In the genomic region with DNA sequence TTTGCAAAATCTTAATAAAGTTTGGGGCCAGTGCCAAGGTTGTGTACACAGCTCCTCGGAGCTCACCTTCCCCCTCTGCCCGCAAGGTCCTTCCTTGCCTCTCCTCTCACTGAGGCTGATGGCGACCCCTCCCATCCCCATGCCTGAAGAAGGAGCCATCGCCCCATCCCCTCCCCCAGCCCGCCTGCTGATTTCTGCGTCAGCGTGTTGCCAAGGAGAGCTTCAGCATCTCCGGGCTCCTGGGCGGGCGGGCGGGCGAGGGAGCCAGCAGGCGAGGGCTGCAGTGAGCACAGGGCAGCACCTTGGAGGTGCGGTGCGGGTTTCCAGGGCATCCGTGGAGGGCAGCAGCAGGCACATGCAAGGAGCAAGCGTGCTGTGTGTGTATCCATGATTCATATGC, we compare ENCODE assay signal across 8 mouse cellular contexts. TPM values are rescaled to one million over a fixed set of nuclear protein-coding genes. Genes with fewer than 3 reads are reported as not detected.
DNase-seq lines count a peak whose midpoint lies in the region; ATAC-seq and TF ChIP-seq lines count a peak whose summit lies in the region.

No protein-coding gene starts in this region.

- no peaks in the 10 kb centered on the region for H3K27me3 ChIP-seq in forebrain, embryonic 11.5 days (ENCODE audit: control insufficient read depth, insufficient read depth, low read length)
- H3K27me3 ChIP-seq in thymus, adult 2 months (ENCODE audit: control insufficient read depth, insufficient read depth, low read length): no peaks in the 10 kb centered on the region

- H3K36me3 ChIP-seq in forebrain, embryonic 11.5 days (ENCODE audit: control insufficient read depth, insufficient read depth, low read length): peaks cover 4% of the 10 kb centered on the region; the same call in 1 of the 2 replicates
- H3K36me3 ChIP-seq in thymus, adult 2 months (ENCODE audit: control insufficient read depth, insufficient read depth, low read length): no peaks in the 10 kb centered on the region

- H3K4me2 ChIP-seq in forebrain, embryonic 11.5 days (ENCODE audit: low read depth, low read length, severe bottlenecking): peak overlapping the region; percentile 49

- no peak for TF ChIP-seq POLR2A in thymus, adult 2 months (IDR thresholded peaks at IDR 0.05; ENCODE audit: control insufficient read depth, extremely low read depth, insufficient read depth, low read length, poor library complexity)

- ATAC-seq in forebrain, embryonic 11.5 days (replicated peaks; ENCODE audit: low FRiP score): peak; percentile 63

- H3K9ac ChIP-seq in forebrain, embryonic 11.5 days (ENCODE audit: low read length): peak overlapping the region; percentile 36

- no peak for TF ChIP-seq CTCF in thymus, adult 2 months (IDR thresholded peaks at IDR 0.05; ENCODE audit: borderline replicate concordance, control insufficient read depth, extremely low read depth, insufficient read depth, low read length, poor library complexity)

- intact Hi-C loops in left cerebral cortex, postnatal 25 days (cut with DNase I): no loop called here

- H3K4me3 ChIP-seq in forebrain, embryonic 11.5 days (ENCODE audit: low read depth, low read length): peak overlapping the region; percentile 16; the same call in 1 of the 2 replicates
- no peak overlapping the region for H3K4me3 ChIP-seq in thymus, adult 2 months (ENCODE audit: control insufficient read depth, insufficient read depth, low read length)

- peak; percentile 43 to 60 for DNase-seq in cerebellum, postnatal 14 days
- DNase-seq in cerebellum, adult 11-12 months: no peak
- peak; percentile 42 for DNase-seq in ES-CJ7 (ENCODE audit: low read depth, low spot score)
- peak; percentile 76 for DNase-seq in forebrain, embryonic 11.5 days (ENCODE audit: low spot score)
- DNase-seq in left cerebral cortex, postnatal 25 days (ENCODE audit: low spot score in 2 of 2): peak; percentile 39 to 65
- DNase-seq in right cerebral cortex, adult 18-20 months: peak; percentile 58
- no peak for DNase-seq in thymus, adult 2 months
- DNase-seq in spleen, postnatal 10 days (ENCODE audit: low spot score in 2 of 2): no peak

- no peaks in the 10 kb centered on the region for H3K9me3 ChIP-seq in forebrain, embryonic 11.5 days (ENCODE audit: control insufficient read depth, low read length)

- 2% methylated on average over 16 of the region's 17 CpGs for WGBS in forebrain, embryonic 11.5 days
- WGBS in thymus, adult 2 months: 78% methylated on average over 17 of the region's 17 CpGs

- H3K4me1 ChIP-seq in forebrain, embryonic 11.5 days (replicated peaks; ENCODE audit: control insufficient read depth, insufficient read depth, low read length): peaks cover 9% of the 10 kb centered on the region
- no peaks in the 10 kb centered on the region for H3K4me1 ChIP-seq in thymus, adult 2 months (replicated peaks; ENCODE audit: control insufficient read depth, insufficient read depth, low read length)

- no peak overlapping the region for H3K27ac ChIP-seq in forebrain, embryonic 11.5 days (ENCODE audit: low read depth, low read length)
- H3K27ac ChIP-seq in thymus, adult 2 months (ENCODE audit: control insufficient read depth, insufficient read depth, low read length): no peak overlapping the region

RNA-seq across cellular contexts. Expression of a gene that starts 28.4 kb away (rescaled TPM):
- 10.2 and 10.8 TPM in 2 replicates for polyA plus RNA-seq in forebrain, embryonic 11.5 days (2014; fragmentation: Nextera tagmentation; extraction: Ambion mirVana)
- 100 to 1,000 TPM; 124 to 133 TPM for total RNA-seq in left cerebral cortex, postnatal 25 days (2021)
- polyA plus RNA-seq in thymus, adult 2 months (2012; rRNA removed): 0.42 and 0.58 TPM in 2 replicates

RNA-seq across cellular contexts. Expression of a gene that starts 37.0 kb away (rescaled TPM):
- polyA plus RNA-seq in forebrain, embryonic 11.5 days (2014; fragmentation: Nextera tagmentation; extraction: Ambion mirVana): not detected in 2 replicates
- total RNA-seq in left cerebral cortex, postnatal 25 days (2021): under 1 TPM; 0.25 to 0.55 TPM
- not detected in 2 replicates for polyA plus RNA-seq in thymus, adult 2 months (2012; rRNA removed)

RNA-seq across cellular contexts. Expression of a gene that starts 41.5 kb away (rescaled TPM):
- 10.8 and 11.9 TPM in 2 replicates for polyA plus RNA-seq in forebrain, embryonic 11.5 days (2014; fragmentation: Nextera tagmentation; extraction: Ambion mirVana)
- 10 to 100 TPM; 29.3 to 35.7 TPM for total RNA-seq in left cerebral cortex, postnatal 25 days (2021)
- 1.4 and 1.6 TPM in 2 replicates for polyA plus RNA-seq in thymus, adult 2 months (2012; rRNA removed)

Comparison
In these comparisons a context has a peak if more than half of its experiments do, and no peak if none do; other contexts are left out.
1. DNase-seq: peak in cerebellum, postnatal 14 days (2 of 2), ES-CJ7 (single experiment), forebrain, embryonic 11.5 days (single experiment), left cerebral cortex, postnatal 25 days (2 of 2) and right cerebral cortex, adult 18-20 months (single experiment); none in cerebellum, adult 11-12 months (single experiment), thymus, adult 2 months (single experiment) and spleen, postnatal 10 days (0 of 2).